Mouse (Mus musculus) forebrain, embryonic 11.5 days (tissue): Measurements from ENCODE around the gene Elf1. TPM values are rescaled to one million over a fixed set of nuclear protein-coding genes. Genes with fewer than 3 reads are reported as not detected.
"Not testable (repeated sequence)": the region's sequence is repeated elsewhere in the genome, so short reads cannot be mapped to it uniquely, and the experiment has no call there.

Source experiments
- ATAC-seq: fragments of 200-750 bp; cut with Nextera tagmentation; replicated peaks from 2 replicates; pipeline ENCODE4 v1.8.0; 2017; ENCODE audit warnings: moderate TSS enrichment; ENCODE audit not compliant: low FRiP score
- DNase-seq: peaks from one replicate; pipeline ENCODE4 v3.0.0-alpha.2; 2017; ENCODE audit warnings: low spot score
- H3K27ac ChIP-seq: fragments of 300-500 bp; sonication (generic); 2 replicates; pipeline ENCODE4 v1.5.1; 2014; ENCODE audit warnings: low read depth, low read length
- H3K27me3 ChIP-seq: fragments of 300-500 bp; sonication (generic); 2 replicates; pipeline ENCODE4 v1.6.1; 2014; ENCODE audit warnings: mild to moderate bottlenecking, low read length, mixed read lengths; ENCODE audit not compliant: control insufficient read depth, insufficient read depth
- H3K36me3 ChIP-seq: fragments of 300-500 bp; sonication (generic); 2 replicates; pipeline ENCODE4 v1.6.1; 2014; ENCODE audit warnings: mild to moderate bottlenecking, low read length, moderate library complexity, mixed read lengths; ENCODE audit not compliant: control insufficient read depth, insufficient read depth
- H3K4me1 ChIP-seq: fragments of 300-500 bp; sonication (generic); replicated peaks from 2 replicates; pipeline ENCODE4 v1.6.1; 2014; ENCODE audit warnings: low read length, mixed read lengths; ENCODE audit not compliant: control insufficient read depth, insufficient read depth
- H3K4me2 ChIP-seq: fragments of 300-500 bp; sonication (generic); 2 replicates; pipeline ENCODE4 v1.6.1; 2014; ENCODE audit warnings: low read depth, mild to moderate bottlenecking, low read length, moderate library complexity, mixed read lengths; ENCODE audit not compliant: severe bottlenecking
- H3K4me3 ChIP-seq: fragments of 300-500 bp; sonication (generic); 2 replicates; pipeline ENCODE4 v1.5.1; 2014; ENCODE audit warnings: low read depth, low read length
- H3K9ac ChIP-seq: fragments of 300-500 bp; sonication (generic); 2 replicates; pipeline ENCODE4 v1.6.1; 2014; ENCODE audit warnings: low read length
- H3K9me3 ChIP-seq: fragments of 300-500 bp; sonication (generic); 2 replicates; pipeline ENCODE4 v1.6.1; 2016; ENCODE audit warnings: low read length, mixed read lengths; ENCODE audit not compliant: control insufficient read depth
- WGBS: fragments of 180-500 bp; shearing (Covaris S2); extraction: QIAGEN DNeasy Blood & Tissue Kit; methylation state at CpG from one replicate; pipeline ENCODE4 v1.1.7; 2014; 5-methylcytosine and 5-hydroxymethylcytosine counted together
- polyA plus RNA-seq: library from polyadenylated mRNA; unstranded; fragments of >200 nt; fragmentation: Nextera tagmentation; extraction: Ambion mirVana; gene quantifications from 2 replicates; pipeline ENCODE4 v1.2.1, GENCODE M21; 2014

Elf1 gene
- polyA plus RNA-seq, 1 experiment from 2014 or later = 7.6 TPM

DNA sequence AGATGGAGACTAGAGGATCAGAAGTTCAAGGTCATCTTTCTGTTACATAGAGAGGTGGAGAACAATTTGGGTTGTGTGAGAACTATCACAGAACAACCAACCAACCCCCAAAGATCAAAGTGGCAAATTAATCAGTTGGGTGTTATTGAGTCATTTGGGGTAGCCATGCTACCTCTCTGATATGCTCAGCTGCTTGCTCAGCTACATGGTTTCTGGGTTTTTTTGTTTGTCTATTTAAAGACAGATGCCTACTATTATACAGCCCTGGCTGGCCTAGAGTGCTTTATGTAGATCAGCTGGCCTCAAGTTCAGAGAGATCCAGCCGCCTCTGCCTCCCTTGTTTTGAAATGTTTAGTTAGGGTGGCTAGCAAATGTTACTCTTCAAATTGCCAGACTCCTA, 40.1 kb downstream of the Elf1 start:
- no peak overlapping the region for H3K27ac ChIP-seq
- no peaks in the 10 kb centered on the region for H3K9me3 ChIP-seq
- no peaks in the 10 kb centered on the region; the same call in 1 of the 2 replicates for H3K4me1 ChIP-seq
- DNase-seq (no peak), ATAC-seq (no peak)
- H3K9ac ChIP-seq = no peak overlapping the region
- no peak overlapping the region for H3K4me2 ChIP-seq
- H3K27me3 ChIP-seq = no peaks in the 10 kb centered on the region
- 87% methylated on average over 1 of the region's 1 CpGs for WGBS
- H3K4me3 ChIP-seq = no peak overlapping the region
- no peaks in the 10 kb centered on the region for H3K36me3 ChIP-seq

- 87% methylated on average over 6 of the region's 6 CpGs for WGBS
- Histone ChIP-seq H3K27ac (no peak overlapping the region), H3K4me1 (no peaks in the 10 kb centered on the region; the same call in 1 of the 2 replicates), H3K27me3 (no peaks in the 10 kb centered on the region), H3K36me3 (no peaks in the 10 kb centered on the region), H3K9me3 (no peaks in the 10 kb centered on the region), H3K4me3 (no peak overlapping the region), H3K9ac (no peak overlapping the region), H3K4me2 (no peak overlapping the region)
- DNase-seq (no peak), ATAC-seq (no peak)
Measured at GRCm38 (mm10) chr14:79521471-79522117, 40.6 kb downstream of the Elf1 start.

- Histone ChIP-seq H3K4me2 (no peak overlapping the region), H3K9me3 (no peaks in the 10 kb centered on the region), H3K36me3 (no peaks in the 10 kb centered on the region), H3K27ac (no peak overlapping the region), H3K9ac (no peak overlapping the region), H3K27me3 (no peaks in the 10 kb centered on the region), H3K4me1 (no peaks in the 10 kb centered on the region; the same call in 1 of the 2 replicates), H3K4me3 (no peak overlapping the region)
- WGBS = 91% methylated on average over 9 of the region's 9 CpGs
- no peak for ATAC-seq
- DNase-seq = no peak
Measured at GRCm38 (mm10) chr14:79522387-79522786, 41.4 kb downstream of the Elf1 start.

DNA sequence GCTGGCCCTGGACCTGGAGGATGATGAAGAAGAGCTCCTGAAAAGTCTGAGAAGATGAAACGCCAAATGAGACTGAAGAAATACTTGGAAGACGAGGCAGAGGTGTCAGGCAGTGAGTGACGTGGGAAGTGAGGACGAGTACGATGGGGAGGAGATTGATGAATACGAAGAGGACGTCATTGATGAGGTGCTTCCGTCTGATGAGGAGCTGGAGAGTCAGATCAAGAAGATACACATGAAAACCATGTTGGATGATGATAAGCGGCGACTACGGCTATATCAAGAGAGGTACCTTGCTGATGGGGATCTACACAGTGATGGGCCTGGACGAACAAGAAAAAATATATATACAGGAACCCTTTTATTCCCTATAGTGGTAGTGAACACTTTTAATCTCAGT, 45.1 kb downstream of the Elf1 start:
- not testable (repeated sequence) for ATAC-seq, DNase-seq, H3K9ac ChIP-seq, H3K27ac ChIP-seq, H3K9me3 ChIP-seq, H3K4me1 ChIP-seq, H3K27me3 ChIP-seq, H3K36me3 ChIP-seq, H3K4me2 ChIP-seq, H3K4me3 ChIP-seq
- 91% methylated on average over 12 of the region's 12 CpGs for WGBS

DNA sequence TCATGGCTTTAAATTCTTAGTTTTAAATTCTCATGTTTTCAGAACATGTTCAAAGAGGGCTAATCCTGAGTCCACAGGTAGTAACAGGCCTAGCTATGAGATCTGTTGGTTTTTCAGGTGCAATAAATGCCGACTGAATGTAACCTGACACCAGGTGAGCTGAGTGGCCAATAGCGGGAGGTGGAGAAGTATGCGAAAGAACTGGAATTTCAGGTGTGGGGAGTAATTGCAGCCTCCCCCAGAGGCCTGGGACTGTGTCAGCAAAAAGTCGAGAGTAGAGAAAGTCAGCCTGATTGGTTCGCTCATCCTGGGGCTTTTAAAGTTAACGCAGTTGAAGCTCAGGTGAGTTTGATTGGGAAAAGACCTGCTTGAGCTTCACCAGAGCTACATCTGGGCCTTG, 46.7 kb downstream of the Elf1 start:
- no peak overlapping the region for H3K27ac ChIP-seq
- no peak overlapping the region for H3K9ac ChIP-seq
- WGBS = 77% methylated on average over 6 of the region's 6 CpGs
- H3K27me3 ChIP-seq = no peaks in the 10 kb centered on the region
- no peaks in the 10 kb centered on the region for H3K36me3 ChIP-seq
- no peak for ATAC-seq
- no peaks in the 10 kb centered on the region for H3K4me1 ChIP-seq
- DNase-seq = no peak
- no peak overlapping the region for H3K4me2 ChIP-seq
- H3K9me3 ChIP-seq = no peaks in the 10 kb centered on the region
- no peak overlapping the region for H3K4me3 ChIP-seq

DNA sequence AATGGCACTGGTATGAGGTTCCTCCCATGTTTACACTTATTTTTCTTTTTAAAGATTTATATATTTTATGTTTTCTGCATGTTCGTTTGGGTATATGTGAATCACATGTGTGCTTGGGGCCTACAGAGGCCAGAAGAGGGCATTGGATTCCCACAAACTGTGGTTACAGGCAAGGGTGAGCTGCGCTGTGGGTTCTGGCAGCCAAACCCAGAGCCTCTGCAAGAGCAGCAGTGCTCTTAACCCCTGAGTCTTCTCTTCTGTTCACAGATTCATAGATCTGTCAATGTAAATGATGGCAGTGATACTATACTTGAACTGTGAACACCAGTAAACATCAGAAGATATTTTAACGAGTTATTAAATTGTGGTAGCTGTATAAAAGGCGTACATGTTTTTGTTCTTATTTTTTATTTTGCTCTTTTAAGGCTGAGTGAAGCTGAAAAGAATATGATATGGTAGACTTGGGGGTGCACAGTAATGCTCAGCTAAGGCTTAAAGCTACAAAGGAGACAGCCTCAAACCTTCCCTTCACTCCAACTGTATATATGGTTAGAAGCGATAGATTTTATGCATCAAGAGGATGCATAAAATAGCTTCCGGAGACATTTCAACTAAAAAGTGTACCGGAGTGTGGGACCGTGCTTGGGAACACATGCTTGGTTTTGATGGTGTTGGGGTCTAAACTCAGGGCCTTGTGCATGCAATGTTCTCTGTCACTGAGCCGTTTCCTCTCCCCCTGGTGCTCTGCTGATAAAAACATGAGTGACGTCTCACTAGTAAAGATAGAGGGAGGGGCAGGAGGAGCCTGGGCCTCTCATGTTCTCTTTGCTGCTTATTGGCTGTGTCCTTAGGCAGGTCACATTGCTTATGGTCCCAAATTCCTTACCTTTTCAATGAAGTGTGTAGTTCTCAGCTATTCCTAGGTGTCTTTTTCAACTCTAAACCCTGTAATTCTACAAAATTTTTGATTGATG, 48.9 kb downstream of the Elf1 start:
- WGBS = 86% methylated on average over 10 of the region's 10 CpGs
- Histone ChIP-seq H3K4me2 (no peak overlapping the region), H3K27ac (no peak overlapping the region), H3K9ac (no peak overlapping the region), H3K36me3 (no peaks in the 10 kb centered on the region), H3K4me3 (no peak overlapping the region), H3K4me1 (no peaks in the 10 kb centered on the region), H3K9me3 (no peaks in the 10 kb centered on the region), H3K27me3 (no peaks in the 10 kb centered on the region)
- no peak for DNase-seq
- ATAC-seq = no peak

DNA sequence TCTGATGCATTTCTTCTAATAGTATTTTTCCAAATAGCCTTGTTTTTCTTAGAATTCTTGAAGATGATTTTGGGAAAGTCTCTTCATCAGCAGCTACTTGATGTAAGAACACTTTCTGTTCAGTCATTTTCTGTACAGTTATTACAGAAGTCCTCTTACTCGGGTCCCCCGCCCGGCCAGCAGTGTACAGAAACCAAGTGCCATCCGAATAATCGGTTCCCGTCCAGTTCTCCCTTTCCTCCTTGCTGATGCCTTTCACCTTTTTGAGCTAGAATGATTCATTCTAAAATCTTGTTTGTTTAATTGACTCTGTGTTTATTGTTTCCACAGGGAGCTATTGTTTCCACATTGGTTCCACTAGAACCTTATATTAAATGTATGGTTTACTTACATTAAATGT, 49.8 kb downstream of the Elf1 start:
- no peak overlapping the region for H3K4me3 ChIP-seq
- no peak overlapping the region for H3K9ac ChIP-seq
- 94% methylated on average over 6 of the region's 6 CpGs for WGBS
- DNase-seq (no peak), ATAC-seq (no peak)
- H3K4me2 ChIP-seq = no peak overlapping the region
- H3K27me3 ChIP-seq = no peaks in the 10 kb centered on the region
- H3K4me1 ChIP-seq = no peaks in the 10 kb centered on the region
- H3K27ac ChIP-seq = no peak overlapping the region
- H3K9me3 ChIP-seq = no peaks in the 10 kb centered on the region
- no peaks in the 10 kb centered on the region for H3K36me3 ChIP-seq

DNA sequence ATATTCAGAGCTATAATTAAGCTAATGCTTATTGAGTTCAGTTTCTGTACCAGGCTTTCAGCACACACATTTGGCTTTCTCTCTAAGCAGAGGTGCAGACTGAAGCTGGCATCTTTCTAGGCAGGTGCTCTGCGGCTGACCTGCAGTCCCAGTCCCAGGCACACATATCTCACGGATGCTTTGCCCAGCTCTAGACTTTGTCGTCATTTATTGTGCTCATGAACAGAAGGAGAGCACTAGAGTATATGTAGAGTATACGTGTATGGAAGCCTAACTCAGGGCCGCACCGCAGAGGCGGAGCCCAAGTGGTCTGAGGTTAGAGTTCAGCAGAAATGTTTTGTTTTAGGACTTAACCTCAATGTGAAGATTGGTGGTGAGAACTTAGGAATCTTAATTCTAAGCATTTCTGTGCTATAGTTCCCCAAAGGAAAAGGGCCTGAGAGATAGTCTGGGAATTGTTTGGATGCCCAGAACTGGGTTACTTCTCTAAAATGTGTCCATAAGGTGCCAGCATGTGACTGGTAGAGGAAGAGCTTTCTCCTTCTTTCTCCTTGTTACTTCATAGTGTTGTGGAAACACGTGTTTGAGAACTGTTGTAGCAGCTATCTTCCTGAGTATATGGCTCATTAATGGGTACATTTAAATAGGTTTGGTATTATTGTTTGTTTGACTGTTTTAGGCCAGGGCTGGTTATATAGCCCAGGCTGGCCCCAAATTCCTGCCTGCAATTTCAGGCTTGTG, 51.2 kb downstream of the Elf1 start:
- ATAC-seq (no peak), DNase-seq (no peak)
- H3K4me1 ChIP-seq = no peaks in the 10 kb centered on the region
- H3K36me3 ChIP-seq = no peaks in the 10 kb centered on the region
- H3K4me3 ChIP-seq = no peak overlapping the region
- no peaks in the 10 kb centered on the region for H3K9me3 ChIP-seq
- 88% methylated on average over 8 of the region's 8 CpGs for WGBS
- H3K27ac ChIP-seq = no peak overlapping the region
- H3K27me3 ChIP-seq = no peaks in the 10 kb centered on the region
- H3K9ac ChIP-seq = no peak overlapping the region
- no peak overlapping the region for H3K4me2 ChIP-seq
